Mouse (Mus musculus) MEL (cell line): ENCODE results near the gene Chrne. TPM values are rescaled to one million over a fixed set of nuclear protein-coding genes. Genes with fewer than 3 reads are reported as not detected.
A peak's percentile ranks its signal among the peaks of the same experiment; 100 is the strongest.

Source experiments
- DNase-seq: peaks from one replicate; pipeline ENCODE4 v3.0.0; 2011; ENCODE audit warnings: low read depth, low spot score
- H3K27ac ChIP-seq: 2 replicates; pipeline ENCODE4 v1.5.1; 2012; ENCODE audit warnings: low read depth, mild to moderate bottlenecking, control low read depth, low read length, moderate library complexity; ENCODE audit not compliant: control insufficient read depth
- H3K27me3 ChIP-seq, 2 experiments: fragments of 150-350 bp in 1 of 2; sonication (generic) in 1 of 2; 2 replicates each; pipeline ENCODE4 v1.6.1; 2012; ENCODE audit warnings: low read length in 2 of 2, mild to moderate bottlenecking in 2 of 2, improper control_type of control experiment in 1 of 2, moderate library complexity in 1 of 2; ENCODE audit not compliant: insufficient read depth in 2 of 2, control insufficient read depth in 1 of 2
- H3K36me3 ChIP-seq, 2 experiments: 2 replicates each; pipeline ENCODE4 v1.6.1; 2012 to 2014; ENCODE audit warnings: low read length in 2 of 2, improper control_type of control experiment in 1 of 2, inconsistent platforms in 1 of 2, mild to moderate bottlenecking in 1 of 2; ENCODE audit not compliant: insufficient read depth in 2 of 2, control insufficient read depth in 1 of 2
- H3K4me1 ChIP-seq, 2 experiments: fragments of 150-350 bp in 1 of 2; sonication (generic) in 1 of 2; 2 replicates each; pipeline ENCODE4 v1.6.1; 2012; ENCODE audit warnings: low read length in 2 of 2, improper control_type of control experiment in 1 of 2, mild to moderate bottlenecking in 1 of 2; ENCODE audit not compliant: insufficient read depth in 2 of 2, control insufficient read depth in 1 of 2
- H3K4me3 ChIP-seq, 2 experiments: fragments of 150-350 bp in 1 of 2; sonication (generic) in 1 of 2; 2 replicates each; pipeline ENCODE4 v1.5.1; 2012; ENCODE audit warnings: low read depth in 2 of 2, low read length in 2 of 2, mild to moderate bottlenecking in 2 of 2, moderate library complexity in 2 of 2, control low read depth in 1 of 2, improper control_type of control experiment in 1 of 2; ENCODE audit not compliant: control insufficient read depth in 1 of 2, insufficient read depth in 1 of 2
- H3K79me2 ChIP-seq: 2 replicates; pipeline ENCODE4 v1.6.1; 2012; ENCODE audit warnings: mild to moderate bottlenecking, low read length, moderate library complexity; ENCODE audit not compliant: control insufficient read depth, poor library complexity, insufficient read depth
- H3K9ac ChIP-seq: 2 replicates; pipeline ENCODE4 v1.6.1; 2012; ENCODE audit warnings: low read depth, mild to moderate bottlenecking, control low read depth, low read length, moderate library complexity; ENCODE audit not compliant: control insufficient read depth, poor library complexity, severe bottlenecking
- H3K9me3 ChIP-seq: fragments of 150-350 bp; sonication (generic); replicated peaks from 2 replicates; pipeline ENCODE4 v1.6.1; 2012; ENCODE audit warnings: mild to moderate bottlenecking, low read length, improper control_type of control experiment, moderate library complexity; ENCODE audit not compliant: insufficient read depth
- BHLHE40 ChIP-seq: IDR thresholded peaks from 2 replicates; pipeline ENCODE4 v1.6.1; 2012; ENCODE audit warnings: low read depth, mild to moderate bottlenecking, inconsistent platforms, low read length, improper control_type of control experiment, borderline replicate concordance
- CHD1 ChIP-seq: IDR thresholded peaks from 2 replicates; pipeline ENCODE4 v1.6.1; 2012; ENCODE audit warnings: low read depth, mild to moderate bottlenecking, inconsistent platforms, low read length, improper control_type of control experiment
- CTCF ChIP-seq, 3 experiments: IDR thresholded peaks in 2 of 3; conservative IDR thresholded peaks in 1 of 3; 2 replicates each; pipeline ENCODE4 v1.5.1; 2011 to 2012; ENCODE audit warnings: low read length in 3 of 3, low read depth in 2 of 3, mild to moderate bottlenecking in 2 of 3, improper control_type of control experiment in 1 of 3, inconsistent platforms in 1 of 3, mixed read lengths in 1 of 3, moderate library complexity in 1 of 3; ENCODE audit not compliant: control insufficient read depth in 1 of 3, insufficient read depth in 1 of 3, poor library complexity in 1 of 3, severe bottlenecking in 1 of 3
- E2F4 ChIP-seq: IDR thresholded peaks from 2 replicates; pipeline ENCODE4 v1.6.1; 2011; ENCODE audit warnings: low read depth, low read length, improper control_type of control experiment, borderline replicate concordance
- ELF1 ChIP-seq: IDR thresholded peaks from 2 replicates; pipeline ENCODE4 v1.6.1; 2014; ENCODE audit warnings: low read depth, mild to moderate bottlenecking, inconsistent platforms, low read length, improper control_type of control experiment, moderate library complexity
- EP300 ChIP-seq, 2 experiments: IDR thresholded peaks; 2 replicates each; pipeline ENCODE4 v1.6.1; 2011; ENCODE audit warnings: improper control_type of control experiment in 2 of 2, low read length in 2 of 2, low read depth in 1 of 2, mild to moderate bottlenecking in 1 of 2
- ETS1 ChIP-seq: IDR thresholded peaks from 2 replicates; pipeline ENCODE4 v1.6.1; 2012; ENCODE audit warnings: low read depth, mild to moderate bottlenecking, inconsistent platforms, low read length, improper control_type of control experiment, moderate library complexity
- HCFC1 ChIP-seq: IDR thresholded peaks from 2 replicates; pipeline ENCODE4 v1.6.1; 2012; ENCODE audit warnings: low read depth, mild to moderate bottlenecking, inconsistent platforms, low read length, improper control_type of control experiment, moderate library complexity
- KAT2A ChIP-seq: conservative IDR thresholded peaks from 2 replicates; pipeline ENCODE4 v1.6.1; 2012; ENCODE audit warnings: low read depth, low read length, improper control_type of control experiment, inconsistent platforms
- MAX ChIP-seq: IDR thresholded peaks from 2 replicates; pipeline ENCODE4 v1.6.1; 2011; ENCODE audit warnings: low read length, improper control_type of control experiment
- MAZ ChIP-seq: IDR thresholded peaks from 2 replicates; pipeline ENCODE4 v1.6.1; 2012; ENCODE audit warnings: low read depth, mild to moderate bottlenecking, inconsistent platforms, low read length, improper control_type of control experiment
- MEF2A ChIP-seq: IDR thresholded peaks from 2 replicates; pipeline ENCODE4 v1.6.1; 2014; ENCODE audit warnings: low read depth, mild to moderate bottlenecking, inconsistent platforms, low read length, improper control_type of control experiment; ENCODE audit not compliant: poor library complexity, insufficient replicate concordance, severe bottlenecking; ENCODE audit errors: extremely low read depth
- MYB ChIP-seq: IDR thresholded peaks from 2 replicates; pipeline ENCODE4 v1.6.1; 2011; ENCODE audit warnings: mild to moderate bottlenecking, low read depth, low read length, improper control_type of control experiment
- MYC ChIP-seq: IDR thresholded peaks from 2 replicates; pipeline ENCODE4 v1.6.1; 2011; ENCODE audit warnings: low read depth, mild to moderate bottlenecking, low read length, improper control_type of control experiment, moderate library complexity
- NELFE ChIP-seq: IDR thresholded peaks from 2 replicates; pipeline ENCODE4 v1.6.1; 2011; ENCODE audit warnings: low read depth, low read length, improper control_type of control experiment
- NRF1 ChIP-seq: IDR thresholded peaks from 2 replicates; pipeline ENCODE4 v1.6.1; 2014; ENCODE audit warnings: low read depth, mild to moderate bottlenecking, inconsistent platforms, low read length, improper control_type of control experiment, moderate library complexity; ENCODE audit not compliant: poor library complexity, insufficient read depth, severe bottlenecking
- POLR2A ChIP-seq, 2 experiments: IDR thresholded peaks; 2 replicates each; pipeline ENCODE4 v1.6.1; 2011 to 2012; ENCODE audit warnings: low read length in 2 of 2, mild to moderate bottlenecking in 2 of 2, control low read depth in 1 of 2, improper control_type of control experiment in 1 of 2, low read depth in 1 of 2, moderate library complexity in 1 of 2; ENCODE audit not compliant: control insufficient read depth in 1 of 2, insufficient read depth in 1 of 2, poor library complexity in 1 of 2
- POLR2AphosphoS2 ChIP-seq: IDR thresholded peaks from 2 replicates; pipeline ENCODE4 v1.6.1; 2011; ENCODE audit warnings: low read length, improper control_type of control experiment
- RAD21 ChIP-seq: IDR thresholded peaks from 2 replicates; pipeline ENCODE4 v1.6.1; 2011; ENCODE audit warnings: mild to moderate bottlenecking, low read depth, low read length, improper control_type of control experiment
- SIN3A ChIP-seq: IDR thresholded peaks from 2 replicates; pipeline ENCODE4 v1.6.1; 2012; ENCODE audit warnings: low read length, improper control_type of control experiment, inconsistent platforms
- SMC3 ChIP-seq: IDR thresholded peaks from 2 replicates; pipeline ENCODE4 v1.6.1; 2011; ENCODE audit warnings: low read depth, low read length, improper control_type of control experiment
- TAL1 ChIP-seq: IDR thresholded peaks from 2 replicates; pipeline ENCODE4 v1.6.1; 2012; ENCODE audit warnings: mild to moderate bottlenecking, inconsistent platforms, low read length, moderate library complexity, mixed read lengths
- TBP ChIP-seq: IDR thresholded peaks from 2 replicates; pipeline ENCODE4 v1.8.0; 2011; ENCODE audit warnings: low read depth, low read length, improper control_type of control experiment
- TCF12 ChIP-seq: IDR thresholded peaks from 2 replicates; pipeline ENCODE4 v1.6.1; 2014; ENCODE audit warnings: low read depth, mild to moderate bottlenecking, inconsistent platforms, low read length, improper control_type of control experiment, moderate library complexity
- USF1 ChIP-seq: IDR thresholded peaks from 2 replicates; pipeline ENCODE4 v1.6.1; 2014; ENCODE audit warnings: low read depth, mild to moderate bottlenecking, inconsistent platforms, low read length, improper control_type of control experiment, moderate library complexity
- ZKSCAN1 ChIP-seq: IDR thresholded peaks from 2 replicates; pipeline ENCODE4 v1.6.1; 2012; ENCODE audit warnings: low read depth, mild to moderate bottlenecking, inconsistent platforms, low read length, improper control_type of control experiment, moderate library complexity
- ZMIZ1 ChIP-seq: IDR thresholded peaks from 2 replicates; pipeline ENCODE4 v1.6.1; 2012; ENCODE audit warnings: low read depth, mild to moderate bottlenecking, inconsistent platforms, low read length, improper control_type of control experiment, moderate library complexity
- polyA plus RNA-seq, 2 experiments: library from polyadenylated mRNA; stranded (reverse) in 1 of 2; unstranded in 1 of 2; fragments of >175 nt in 1 of 2; fragments of >200 nt in 1 of 2; gene quantifications; 2 replicates each; pipeline versions ENCODE4 v1.2.1 to v1.2.4; 2012; ENCODE audit warnings: low replicate concordance in 2 of 2, low read depth in 1 of 2; ENCODE audit not compliant: insufficient read length in 2 of 2, insufficient read depth in 1 of 2, missing spikeins in 1 of 2
- total RNA-seq: library from RNA; depleted of rRNA; stranded (reverse); fragments of 300-350 nt; gene quantifications from 2 replicates; pipeline ENCODE4 v1.2.3, GENCODE M21; 2012

Gene Chrne
- total and polyA plus RNA-seq, 3 experiments = 0.33 to 0.54 TPM; not detected in 1

GRCm38 (mm10) chr11:70654923-70655570 is 36.0 kb upstream of the Chrne start:
- Histone ChIP-seq H3K9me3 (no peaks in the 10 kb centered on the region), H3K79me2 (peaks cover 54% of the 10 kb centered on the region), H3K9ac (peak overlapping the region; percentile 88), H3K4me1 (peaks cover 7 to 41% of the 10 kb centered on the region in 2 experiments), H3K27me3 (no peaks in the 10 kb centered on the region), H3K4me3 (peak overlapping the region; percentile 74 to 80), H3K36me3 (peaks cover 8 to 37% of the 10 kb centered on the region in 2 experiments), H3K27ac (peak overlapping the region; percentile 99)
- peak; percentile 94 for DNase-seq
- TF ChIP-seq USF1 (peak; percentile 45; the same call in 1 of the 2 replicates), TAL1 (no peak), RAD21 (no peak), ETS1 (0 out of 2 replicates have a peak, but pooled peaks have one; percentile 17), ELF1 (peak; percentile 38; the same call in 1 of the 2 replicates), SIN3A (no peak; the same call in 1 of the 2 replicates), POLR2AphosphoS2 (peak; percentile 66; the same call in 1 of the 2 replicates), HCFC1 (peak; percentile 60), MYC (peak; percentile 91; the same call in 1 of the 2 replicates), MAX (peak; percentile 79), POLR2A (IDR thresholded peaks at IDR 0.05; ENCODE audit: control insufficient read depth in 1 of 2, insufficient read depth in 1 of 2, low read depth in 1 of 2, low read length in 2 of 2, poor library complexity in 1 of 2) (peak; percentile 58 to 70), KAT2A (peak; percentile 62), NRF1 (peak; percentile 92), CTCF (IDR thresholded peaks at IDR 0.05 in 2 of 3, conservative IDR thresholded peaks at IDR 0.05 in 1 of 3; ENCODE audit: control insufficient read depth in 1 of 3, insufficient read depth in 1 of 3, low read depth in 2 of 3, low read length in 3 of 3, poor library complexity in 1 of 3, severe bottlenecking in 1 of 3) (no peak), BHLHE40 (peak; percentile 69), MYB (peak; percentile 32; the same call in 1 of the 2 replicates), E2F4 (peak; percentile 78), TBP (peak; percentile 42; the same call in 1 of the 2 replicates), TCF12 (peak; percentile 48), SMC3 (peak; percentile 1; the same call in 1 of the 2 replicates), MAZ (peak; percentile 95), MEF2A (no peak), NELFE (peak; percentile 75), ZMIZ1 (peak; percentile 78; the same call in 1 of the 2 replicates), EP300 (IDR thresholded peaks at IDR 0.05; ENCODE audit: low read depth in 1 of 2, low read length in 2 of 2) (peak; percentile 13 to 28; a peak in 3 of 4 replicates), CHD1 (peak; percentile 56; the same call in 1 of the 2 replicates), ZKSCAN1 (no peak)
